Mouse (Mus musculus) gonadal fat pad, adult 2 months (tissue): ENCODE measurements around the gene Tmem98. TPM values are rescaled to one million over a fixed set of nuclear protein-coding genes. Genes with fewer than 3 reads are reported as not detected.

Experiments used
- DNase-seq: peaks from one replicate; pipeline ENCODE4 v3.0.0-alpha.2; 2012; ENCODE audit warnings: low read depth
- polyA plus RNA-seq: library from polyadenylated mRNA; depleted of rRNA; stranded (reverse); fragments of >200 nt; gene quantifications from 2 replicates; pipeline ENCODE4 v1.2.3, GENCODE M21; 2012

The Tmem98 gene
- polyA plus RNA-seq, 1 experiment = 31.6 TPM

DNA sequence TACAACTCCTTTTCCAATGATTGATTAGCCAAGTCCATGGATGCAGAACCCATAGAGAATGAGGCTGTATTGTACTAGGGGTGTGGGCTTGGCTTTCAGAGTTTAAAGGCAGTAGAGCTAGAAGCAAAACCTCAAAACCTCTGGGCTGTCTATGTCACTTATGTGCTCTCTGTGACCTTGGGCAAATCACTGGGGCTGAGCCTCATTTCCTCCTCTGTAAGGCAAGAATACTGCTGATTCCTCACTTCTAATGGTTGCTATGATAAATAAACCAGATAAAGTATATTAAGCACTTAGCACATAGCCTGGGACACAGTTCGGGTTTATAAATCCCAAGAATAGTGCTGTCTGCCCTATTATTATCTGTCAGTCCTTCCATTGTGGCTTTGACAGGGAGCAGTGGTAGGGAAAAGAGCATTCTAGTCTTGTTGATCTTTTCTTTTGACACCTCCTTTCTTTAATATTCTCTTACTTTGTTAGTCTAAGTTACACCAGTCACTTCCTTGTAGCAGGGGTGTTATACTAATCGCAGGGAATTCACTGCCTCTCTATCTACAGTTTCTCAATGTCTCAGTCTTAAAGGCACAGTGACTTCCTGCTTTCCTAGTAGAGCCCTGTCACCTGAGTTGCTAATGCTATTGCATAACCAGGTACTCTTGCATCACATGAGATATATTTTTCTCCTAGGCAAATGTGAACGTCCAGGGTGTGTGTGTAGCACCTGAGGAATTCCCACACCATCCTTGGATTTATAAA lies 18.1 kb upstream of the Tmem98 start:
- DNase-seq = peak; percentile 59

DNA sequence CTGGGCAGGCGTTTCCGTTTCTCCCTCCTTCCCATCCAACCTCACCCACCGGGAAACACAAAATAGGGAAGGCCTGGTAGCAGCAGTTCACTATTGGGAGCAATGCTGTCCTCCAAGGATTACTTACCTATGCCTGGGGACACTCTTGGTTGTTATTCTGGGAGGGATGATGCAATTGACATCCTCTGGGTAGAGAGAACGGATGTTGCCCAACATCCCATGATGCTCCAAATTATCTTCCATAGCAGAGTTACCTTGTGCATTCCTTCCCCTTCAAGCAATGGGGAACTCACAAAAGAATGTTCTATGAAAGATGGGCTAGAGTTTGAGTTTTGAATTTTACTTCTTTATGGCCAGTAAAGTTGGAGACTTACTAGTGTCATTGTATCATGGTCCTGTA lies 16.6 kb upstream of the Tmem98 start:
- no peak for DNase-seq

DNA sequence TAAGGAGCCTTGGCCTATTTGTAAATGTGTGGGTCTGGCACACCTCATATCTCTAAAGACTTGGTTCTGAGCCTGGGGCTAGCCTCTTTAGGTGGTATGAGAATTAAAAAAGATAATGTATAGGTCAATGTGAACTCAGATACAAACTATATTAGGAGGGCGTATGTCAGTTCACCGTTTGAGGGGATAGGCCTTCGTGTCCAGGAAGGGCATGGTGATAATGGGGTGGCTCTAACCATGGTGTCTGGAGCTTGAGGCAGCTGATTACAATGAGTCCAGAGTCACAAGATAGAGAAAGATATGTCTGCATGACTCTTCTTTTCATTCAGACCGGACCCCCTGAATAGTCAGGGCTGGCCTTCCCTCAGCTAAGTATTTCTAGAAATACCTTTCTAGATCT lies 15.7 kb upstream of the Tmem98 start:
- DNase-seq = no peak

DNA sequence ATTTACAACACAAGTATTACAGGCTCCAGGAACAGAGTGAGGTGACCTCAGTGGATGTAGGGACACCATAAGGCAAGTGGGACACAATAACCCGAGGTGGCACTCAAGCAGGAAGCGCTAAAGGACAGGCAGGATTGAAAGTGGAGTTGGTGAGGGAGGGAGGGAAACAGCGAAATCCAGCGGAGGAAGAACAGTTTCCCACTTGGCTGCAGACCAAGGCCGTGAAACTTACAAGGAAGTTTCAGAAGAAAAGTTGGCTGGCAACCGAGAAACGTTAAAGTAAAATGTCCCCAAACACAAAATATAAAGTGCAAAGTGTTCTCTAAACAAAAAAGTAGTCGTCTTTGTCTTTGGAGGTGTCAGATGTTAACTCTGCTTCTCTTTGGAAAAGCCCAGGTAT lies 14.5 kb upstream of the Tmem98 start:
- DNase-seq = no peak

DNA sequence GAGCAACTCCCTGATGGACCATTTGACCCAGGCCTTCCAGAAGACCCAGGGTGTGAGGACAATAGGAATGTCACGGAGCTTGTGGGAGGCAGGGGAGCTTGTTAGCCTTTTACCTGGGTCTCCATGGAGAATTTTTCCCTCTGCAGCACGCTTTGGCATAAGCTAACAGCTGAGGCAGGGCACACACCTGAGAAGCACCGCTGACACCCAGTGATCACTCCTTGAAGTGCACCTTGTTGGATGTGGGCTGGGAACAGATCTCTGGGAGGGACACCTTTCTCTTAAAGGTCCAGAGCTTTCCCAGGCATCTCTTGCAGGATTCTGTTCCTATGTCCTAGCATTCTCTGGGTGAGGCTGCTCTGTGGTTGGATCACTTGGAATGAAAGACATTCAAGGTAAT lies 10.0 kb upstream of the Tmem98 start:
- DNase-seq = no peak

DNA sequence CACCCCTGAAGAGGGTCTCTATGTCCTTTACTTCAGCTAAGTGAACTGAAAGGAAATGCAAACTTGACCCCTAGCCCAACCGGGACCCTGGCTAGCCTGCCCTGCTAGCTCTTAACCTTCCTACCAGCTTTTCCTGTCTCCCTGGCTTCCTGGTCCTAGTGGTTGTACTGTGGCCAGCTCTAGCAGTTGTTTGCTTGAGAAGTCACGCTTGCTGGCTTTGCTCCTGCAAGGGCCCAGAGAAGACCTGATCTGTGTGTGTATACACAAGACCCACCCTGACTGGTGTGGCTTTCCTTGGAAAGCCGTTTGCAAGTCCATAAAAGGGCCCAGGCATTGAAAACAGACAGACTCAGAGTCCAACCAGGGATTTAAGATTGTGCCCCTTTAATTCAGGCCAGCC lies 7.3 kb upstream of the Tmem98 start:
- DNase-seq = no peak

DNA sequence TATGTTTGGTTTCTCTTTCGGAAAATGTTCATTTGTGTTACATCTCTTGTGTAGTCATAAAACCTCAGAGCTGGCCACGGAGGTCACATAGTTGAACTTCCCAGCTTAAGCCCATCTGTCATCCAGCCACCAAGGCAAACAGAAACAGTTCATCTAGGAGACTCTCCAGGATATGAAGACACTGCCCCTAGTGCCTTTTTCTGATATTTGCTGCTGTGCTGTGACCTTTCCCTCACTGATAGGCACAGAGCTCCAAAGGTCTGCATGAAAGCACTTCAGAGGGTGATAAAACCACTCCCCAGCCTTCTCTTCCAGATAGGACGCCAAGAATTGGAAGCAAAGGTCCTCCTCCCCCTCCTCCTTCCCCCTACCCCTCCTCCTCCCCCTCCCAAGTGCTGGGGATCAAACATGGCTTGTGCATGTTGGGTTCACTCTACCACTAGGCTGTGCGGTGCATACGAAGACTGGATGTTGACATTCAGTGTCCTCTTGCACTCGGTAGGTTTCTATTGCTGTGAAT lies 1.4 kb upstream of the Tmem98 start:
- DNase-seq = no peak

DNA sequence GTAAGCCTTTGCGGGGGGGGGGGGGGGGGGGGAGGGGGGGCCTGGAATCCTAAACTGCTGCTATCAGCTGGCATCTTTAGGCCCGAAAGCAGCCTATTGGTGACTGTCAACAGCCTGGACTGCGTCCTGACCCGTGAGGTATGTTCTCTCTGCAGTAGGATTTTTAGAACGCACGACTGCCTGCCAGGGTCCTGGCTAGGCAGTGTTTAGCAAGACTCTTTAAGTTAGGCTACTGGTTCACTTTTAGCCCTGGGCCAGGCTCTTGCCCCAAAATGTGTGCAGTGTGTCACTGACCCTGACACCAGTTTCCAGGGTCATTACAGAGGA lies 346 bp upstream of the Tmem98 start:
- DNase-seq = no peak

DNA sequence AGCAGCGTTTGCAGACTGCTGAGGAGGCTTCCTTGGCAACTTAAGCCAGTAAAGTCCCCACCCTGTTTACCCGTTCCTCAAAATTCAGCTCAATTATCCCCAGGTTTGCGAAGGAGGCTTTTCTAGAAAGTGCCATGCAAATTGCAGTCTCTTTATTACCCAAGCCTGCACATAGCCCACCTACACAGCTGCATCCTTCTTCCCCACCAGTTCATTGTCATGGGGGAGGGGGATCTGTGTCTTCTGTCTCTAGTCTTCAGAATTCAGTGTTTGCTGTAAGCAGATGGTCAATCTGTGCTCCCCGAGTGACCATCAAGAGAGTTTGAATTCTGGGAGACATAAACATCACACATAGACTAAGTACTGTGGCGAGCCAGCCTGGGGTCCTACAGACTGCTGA lies 1.2 kb downstream of the Tmem98 start:
- no peak for DNase-seq

DNA sequence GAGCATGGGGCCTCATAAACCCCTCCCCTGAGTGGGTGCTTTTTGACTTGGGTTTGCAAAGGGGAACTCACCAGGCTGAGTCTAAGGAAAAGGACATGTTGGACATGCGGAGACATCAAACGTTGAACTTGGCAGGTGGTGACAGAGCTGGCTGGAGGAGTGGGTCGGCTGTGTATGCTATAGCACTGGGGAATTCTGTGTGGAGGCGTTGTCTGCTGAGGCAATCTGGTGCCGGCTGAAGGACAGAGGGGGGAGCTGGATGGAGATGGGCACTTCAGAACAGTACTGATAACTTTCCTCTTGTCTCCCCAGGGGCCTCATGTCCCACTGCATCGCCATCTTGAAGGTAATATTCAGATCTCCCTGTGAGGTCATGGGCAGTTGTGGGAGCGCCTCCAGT lies 5.4 kb downstream of the Tmem98 start:
- DNase-seq = no peak

DNA sequence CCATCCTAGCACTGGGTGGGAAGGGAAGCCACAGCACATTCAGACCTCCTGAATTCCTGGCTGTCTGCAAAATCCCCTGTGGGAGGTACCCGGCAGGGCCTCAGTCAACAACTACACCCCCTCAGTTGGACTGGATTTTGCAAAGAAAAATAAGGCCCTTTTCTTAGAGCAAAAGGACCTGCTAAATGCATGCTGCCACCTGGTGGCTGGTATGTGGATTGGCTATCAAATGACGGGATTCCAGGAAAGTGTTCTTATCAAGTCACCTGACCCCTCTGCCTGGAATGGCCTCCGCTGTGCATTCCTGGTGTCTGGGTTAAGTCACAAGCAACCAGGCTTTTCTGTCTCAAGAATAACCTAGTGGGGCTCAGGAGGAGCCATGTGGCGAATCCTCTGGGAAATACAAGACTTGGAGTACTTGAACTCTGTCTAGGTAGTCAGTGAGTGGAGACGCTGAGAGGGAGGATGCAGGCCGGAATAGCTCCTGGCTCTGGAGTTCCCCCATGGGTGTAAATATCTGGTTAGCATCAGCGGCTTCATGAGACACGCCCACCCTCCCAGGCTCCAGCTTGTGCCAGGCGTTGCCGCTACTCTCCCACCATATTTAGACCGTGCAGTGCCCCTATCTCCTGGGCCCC lies 8.2 kb downstream of the Tmem98 start:
- DNase-seq = no peak

DNA sequence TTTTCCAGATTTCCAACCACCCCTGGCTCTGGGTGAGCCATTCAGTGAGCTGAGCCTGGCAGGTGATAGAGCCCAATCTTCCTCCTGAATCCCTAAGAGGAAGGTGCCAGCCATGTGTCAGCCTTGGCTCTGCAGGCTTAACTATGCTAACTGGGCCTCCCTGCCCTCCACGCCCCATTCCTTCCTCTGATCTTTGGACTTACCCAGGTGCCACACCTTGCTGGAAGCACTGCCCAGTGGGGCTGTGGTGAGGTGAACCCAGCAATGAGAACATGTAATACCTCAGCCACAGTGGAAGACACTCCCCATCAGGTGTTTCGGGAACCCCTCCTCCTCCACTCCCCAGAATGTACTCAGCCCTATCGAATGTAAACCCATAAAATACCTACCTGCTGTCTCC lies 10.1 kb downstream of the Tmem98 start:
- DNase-seq = no peak

DNA sequence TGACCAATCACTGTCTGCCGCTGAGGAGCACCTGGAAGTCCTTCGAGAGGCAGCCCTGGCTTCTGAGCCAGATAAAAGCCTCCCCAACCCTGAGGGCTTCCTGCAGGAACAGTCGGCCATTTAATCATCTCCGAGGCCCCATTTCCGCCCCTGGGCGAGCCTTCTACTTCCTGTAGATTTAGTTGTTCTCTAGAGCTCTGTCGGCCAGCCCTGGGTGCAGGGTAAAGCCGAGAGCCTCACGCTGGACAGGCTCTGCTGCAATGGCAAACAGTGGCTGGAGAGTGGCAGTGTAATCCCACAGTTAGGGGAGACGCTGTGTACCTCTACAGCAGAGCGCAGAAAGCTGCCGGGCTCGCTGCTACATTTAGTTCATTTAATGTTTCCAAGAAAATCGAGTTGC lies 11.3 kb downstream of the Tmem98 start:
- no peak for DNase-seq

DNA sequence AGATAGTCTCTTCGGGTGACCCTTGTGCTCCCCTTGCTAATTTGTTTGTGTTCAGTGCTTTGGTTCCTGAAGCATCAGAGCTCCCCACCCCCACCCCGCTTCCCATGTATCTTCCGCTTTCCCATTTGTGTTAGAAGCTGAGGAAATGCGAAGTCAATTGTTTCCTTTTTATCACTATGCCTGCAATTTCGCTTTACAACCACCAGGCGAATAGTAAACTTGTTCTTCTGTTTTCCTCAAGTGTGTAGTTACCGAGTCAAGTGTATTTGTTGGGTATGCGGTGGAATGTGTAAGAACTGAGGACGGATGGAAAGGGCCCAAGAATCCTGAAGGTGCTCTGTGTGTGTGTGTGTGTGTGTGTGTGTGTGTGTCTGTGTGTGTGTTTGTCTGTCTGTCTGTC lies 11.8 kb downstream of the Tmem98 start:
- DNase-seq = no peak

DNA sequence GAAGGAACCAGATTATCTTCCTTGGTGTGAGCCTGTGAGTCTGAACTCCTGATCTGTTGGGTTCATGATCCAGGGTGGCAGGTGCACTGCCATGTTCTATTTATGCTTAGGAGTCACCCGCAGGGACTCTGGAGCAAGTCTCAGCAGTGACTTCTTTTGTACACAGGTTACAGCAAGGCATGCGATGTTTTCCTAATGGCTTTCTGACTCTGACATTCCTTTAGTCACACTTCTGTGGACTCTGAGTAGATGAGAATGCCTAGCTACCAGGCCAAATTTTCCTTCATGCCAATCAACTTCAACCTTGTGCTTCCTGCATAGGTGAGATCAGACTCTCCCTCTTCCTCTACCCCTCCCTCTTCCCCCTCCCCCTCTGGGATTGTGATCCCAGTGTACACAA lies 25.4 kb downstream of the Tmem98 start:
- no peak for DNase-seq

DNA sequence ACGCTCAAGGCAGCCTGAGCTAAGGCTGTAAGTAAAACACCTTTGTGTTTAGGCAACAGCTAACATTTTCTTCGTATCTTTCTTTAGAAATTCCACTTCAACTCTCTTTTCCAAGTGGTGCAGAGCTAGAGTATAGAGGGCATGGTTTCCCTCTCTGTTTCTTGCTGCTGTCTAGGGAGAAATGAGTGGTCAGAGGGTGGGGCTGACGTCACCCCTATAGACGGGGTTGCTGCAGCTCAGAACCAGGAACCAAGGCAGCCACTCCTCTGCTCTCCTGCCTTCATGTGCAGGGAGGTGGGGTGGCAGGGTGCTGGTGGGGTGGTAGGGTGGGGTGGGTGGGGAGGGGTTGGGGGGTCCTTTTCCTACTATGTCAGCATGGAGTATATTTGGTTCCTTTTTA lies 25.9 kb downstream of the Tmem98 start:
- no peak for DNase-seq

DNA sequence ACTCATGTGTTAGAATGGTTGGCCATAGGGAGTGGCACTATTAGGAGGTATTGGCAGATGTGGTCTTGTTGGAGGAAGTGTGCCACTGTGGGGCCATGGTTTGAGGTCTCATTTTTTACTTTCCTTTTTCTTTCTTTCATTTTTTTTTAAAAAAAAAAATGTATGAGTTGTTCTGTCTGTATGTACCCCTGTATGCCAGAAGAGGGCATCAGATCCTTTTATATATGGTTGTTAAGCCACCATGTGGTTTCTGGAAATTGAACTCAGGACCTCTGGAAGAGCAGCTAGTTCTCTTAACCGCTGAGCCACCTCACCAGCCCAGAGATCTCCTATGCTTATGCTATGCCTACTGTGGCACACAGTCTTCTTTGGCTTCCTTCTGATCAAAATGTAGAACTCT lies 28.7 kb downstream of the Tmem98 start:
- DNase-seq = no peak

DNA sequence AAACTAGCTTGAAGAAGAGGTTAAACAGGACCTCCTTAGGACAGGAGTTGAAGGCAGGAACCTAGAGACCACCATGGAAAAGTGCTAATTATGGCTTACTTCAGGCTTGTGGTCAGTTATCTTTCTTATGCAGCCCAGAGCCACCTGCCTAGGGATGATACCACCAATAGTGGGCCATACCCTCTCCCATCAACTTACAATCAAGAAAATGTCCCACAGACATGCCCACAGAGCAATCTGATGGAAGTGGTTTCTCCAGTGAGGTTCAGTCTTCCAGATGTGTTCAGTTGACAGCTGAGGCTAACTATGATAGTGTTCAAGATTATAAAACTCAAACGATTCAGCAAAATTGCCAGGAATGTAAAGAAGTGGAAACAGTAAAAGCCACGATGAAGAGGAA lies 33.5 kb downstream of the Tmem98 start:
- no peak for DNase-seq

DNA sequence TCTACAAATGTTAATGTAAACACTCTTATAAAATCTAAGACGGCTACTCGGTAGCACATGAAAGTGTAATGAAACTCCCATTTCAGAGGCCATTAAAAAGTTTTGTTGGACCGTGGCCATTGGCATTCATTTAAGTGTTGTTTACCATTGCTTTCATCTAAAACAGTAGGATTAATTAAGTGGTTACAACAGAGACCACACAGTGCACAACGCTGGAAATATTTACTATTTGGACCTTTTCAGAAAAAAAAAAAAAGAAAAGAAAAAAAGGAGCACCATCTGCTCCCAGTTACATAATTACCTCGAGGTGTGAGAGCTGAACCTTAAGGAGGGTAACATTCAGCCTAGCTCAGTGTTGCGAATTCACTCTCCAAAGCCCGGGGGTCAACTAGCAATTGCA lies 35.5 kb downstream of the Tmem98 start:
- DNase-seq = no peak

DNA sequence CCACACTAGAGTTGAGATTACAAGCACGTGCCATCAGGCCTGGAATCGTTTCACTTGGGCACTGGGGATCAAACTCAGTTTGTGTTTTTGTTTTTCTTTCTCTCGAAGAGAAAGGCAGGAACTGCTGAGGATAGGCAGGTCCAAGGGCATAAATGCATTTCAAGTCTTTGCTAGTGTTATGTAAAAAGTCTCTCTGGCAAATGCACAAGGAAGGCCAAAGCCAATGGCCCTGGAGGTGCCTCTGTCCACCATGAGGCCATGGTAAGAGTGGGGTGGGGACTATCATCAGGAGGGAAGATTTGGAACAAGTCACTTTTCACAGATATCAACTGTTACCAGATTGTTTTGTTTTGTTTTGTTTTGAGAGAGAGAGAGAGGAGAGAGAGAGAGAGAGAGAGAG lies 36.1 kb downstream of the Tmem98 start:
- peak; percentile 14 for DNase-seq

DNA sequence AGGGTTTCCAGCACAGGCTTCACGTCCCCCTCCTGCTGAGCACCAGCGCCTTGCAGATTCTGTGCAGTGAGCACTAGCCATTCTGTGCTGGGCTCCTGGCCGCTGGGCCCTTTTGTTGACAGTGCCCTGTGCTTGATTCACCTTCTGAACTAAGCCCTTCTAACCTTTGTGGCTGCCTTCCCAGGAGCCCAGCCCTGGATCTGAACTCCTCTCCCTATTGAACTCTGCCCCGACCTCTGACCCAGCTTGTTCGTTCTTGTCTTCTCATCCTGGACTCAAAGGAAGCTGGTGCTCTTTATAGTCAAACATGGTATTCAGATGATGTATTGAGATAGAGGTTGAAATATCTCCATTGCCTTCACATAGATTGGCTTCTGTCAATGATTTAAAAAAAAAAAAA lies 38.2 kb downstream of the Tmem98 start:
- no peak for DNase-seq

DNA sequence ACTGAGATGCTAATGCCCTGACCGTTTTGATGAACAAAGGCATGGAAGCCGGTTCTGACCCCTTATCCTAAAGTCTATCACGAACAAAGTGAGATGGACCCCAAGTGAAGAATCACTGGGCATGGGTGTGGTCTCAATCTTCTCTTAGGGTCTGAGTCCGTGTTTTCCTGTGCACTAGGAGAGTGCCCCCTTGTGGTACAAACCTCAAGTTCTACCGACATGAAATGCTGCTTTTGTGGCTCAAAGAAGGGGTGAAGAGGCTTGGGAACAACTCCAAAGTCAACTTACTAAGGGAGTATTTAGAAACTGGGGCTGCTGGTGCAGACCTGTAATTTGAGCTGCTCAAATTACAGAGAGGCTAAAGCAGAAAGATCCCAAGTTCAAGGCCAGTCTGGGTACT lies 41.9 kb downstream of the Tmem98 start:
- no peak for DNase-seq

DNA sequence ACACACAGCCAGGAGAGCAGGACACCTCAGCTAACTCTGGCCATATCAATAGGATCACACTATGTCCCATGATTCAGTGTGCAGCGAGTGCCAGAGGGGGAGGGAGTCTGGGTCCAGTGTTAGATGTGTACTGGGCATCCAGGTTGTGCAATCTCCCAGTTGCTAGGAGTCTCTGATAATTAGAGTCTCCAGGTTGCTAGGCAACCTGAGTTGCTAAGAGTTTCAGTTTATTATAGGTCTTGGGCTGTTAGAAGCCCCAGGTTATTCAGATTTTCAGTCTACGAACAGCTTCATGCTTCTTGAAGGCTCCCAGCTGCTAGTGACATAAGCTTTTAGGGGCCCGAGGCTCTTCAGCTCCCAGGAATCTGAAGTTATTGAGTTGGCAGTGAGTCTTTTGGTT lies 43.0 kb downstream of the Tmem98 start:
- DNase-seq = no peak

DNA sequence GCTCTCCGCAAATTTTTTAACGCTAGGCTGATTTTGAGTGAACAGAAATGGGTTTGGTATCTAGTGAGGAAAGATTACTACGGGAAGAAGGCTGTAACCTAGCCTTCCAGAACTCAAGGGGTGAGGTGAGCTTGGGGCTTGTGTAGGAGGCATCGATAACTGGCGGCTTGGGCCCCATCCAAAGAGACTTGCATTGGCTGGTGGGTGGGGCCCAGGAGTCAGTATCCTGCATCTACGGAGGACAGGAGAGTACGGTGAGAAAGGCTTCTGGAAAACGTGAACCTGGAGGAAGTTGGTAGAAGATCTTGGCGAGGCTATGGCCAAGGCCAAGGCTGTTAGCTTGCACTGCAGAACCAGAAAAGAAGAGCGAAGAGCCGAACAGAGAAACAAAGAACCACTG lies 44.5 kb downstream of the Tmem98 start:
- no peak for DNase-seq
